16 mouse cellular contexts compared by ENCODE assay signal in genomic region chr16:22725261-22725660, GRCm38 (mm10).
DNase-seq lines count a peak whose midpoint lies in the region; TF ChIP-seq lines count a peak whose summit lies in the region.
"Had no signal": no experiment of that assay in that cellular context is flagged by ENCODE, and none has a peak within 500 bp of the region (broad histone marks: within the 10 kb centered on the region; RNA-seq: fewer than 3 reads in every experiment).

No protein-coding gene starts in this region.

- no peaks in the 10 kb centered on the region for H3K27me3 ChIP-seq in cerebellum, adult 2 months (ENCODE audit: control insufficient read depth, insufficient read depth, low read length)
- H3K27me3 ChIP-seq: forebrain, embryonic 12.5 days; heart, embryonic 13.5 days; lung, embryonic 15.5 days; neural tube, embryonic 12.5 days; stomach, embryonic 15.5 days had no signal

- intact Hi-C loops in left cerebral cortex, postnatal 4 days (cut with DNase I) = no loop called here
- intact Hi-C loops in gastrocnemius, postnatal 14 days (cut with DNase I; ENCODE audit: low total_unique reads) = no loop called here

- H3K4me3 ChIP-seq in cerebellum, adult 2 months (replicated peaks; ENCODE audit: insufficient read depth, low read depth, low read length) = no peak overlapping the region
- H3K4me3 ChIP-seq: forebrain, embryonic 12.5 days; heart, embryonic 13.5 days; lung, embryonic 15.5 days; neural tube, embryonic 12.5 days; stomach, embryonic 15.5 days had no signal

- H3K27ac ChIP-seq in cerebellum, adult 2 months (ENCODE audit: insufficient read depth, low read length) = no peak overlapping the region
- H3K27ac ChIP-seq: forebrain, embryonic 12.5 days; heart, embryonic 13.5 days; lung, embryonic 15.5 days; neural tube, embryonic 12.5 days; stomach, embryonic 15.5 days had no signal

- peak; percentile 65 to 83 for DNase-seq in cerebellum, adult 2 months
- DNase-seq in cerebellum, adult 9-11 months = no peak
- peak; percentile 8 to 9 for DNase-seq in left cerebral cortex, adult 18-20 months (ENCODE audit: low spot score in 2 of 2)
- DNase-seq in left cerebral cortex, postnatal 4 days = no peak
- DNase-seq in adrenal gland, postnatal 36 days = peak; percentile 69 to 77
- DNase-seq in gastrocnemius, postnatal 14 days = peak; percentile 35
- no peak for DNase-seq in ovary, postnatal 36 days (ENCODE audit: low spot score)
- DNase-seq in spleen, postnatal 14 days (ENCODE audit: low spot score in 2 of 2) = no peak
- DNase-seq: kidney, adult 8-10 months; right cerebral cortex, postnatal 14 days; thymus, postnatal 4 days had no signal

- WGBS in cerebellum, adult 2 months = 37% methylated on average over 3 of the region's 3 CpGs

- TF ChIP-seq CTCF in cerebellum, adult 2 months (IDR thresholded peaks at IDR 0.05; ENCODE audit: borderline replicate concordance, insufficient read depth, low read depth, low read length) = no peak

- peaks cover 13% of the 10 kb centered on the region for H3K4me1 ChIP-seq in cerebellum, adult 2 months (ENCODE audit: control insufficient read depth, insufficient read depth, low read length)
- H3K4me1 ChIP-seq: forebrain, embryonic 12.5 days; lung, embryonic 15.5 days; neural tube, embryonic 12.5 days; stomach, embryonic 15.5 days had no signal

- TF ChIP-seq POLR2A in cerebellum, adult 2 months (IDR thresholded peaks at IDR 0.05; ENCODE audit: borderline replicate concordance, insufficient read depth, low read length) = no peak

Comparison
In these comparisons a context has a peak if more than half of its experiments do, and no peak if none do; other contexts are left out.
1. DNase-seq: peak in cerebellum, adult 2 months (2 of 2), left cerebral cortex, adult 18-20 months (2 of 2), adrenal gland, postnatal 36 days (2 of 2) and gastrocnemius, postnatal 14 days (single experiment); none in cerebellum, adult 9-11 months (single experiment), left cerebral cortex, postnatal 4 days (single experiment), ovary, postnatal 36 days (single experiment) and spleen, postnatal 14 days (0 of 2).